Mouse (Mus musculus): Measurements from ENCODE around the gene Spink8.

Spink8 gene

GRCm38 (mm10) chr9:109866218-109866617 is 54.1 kb downstream of the Spink8 start:
- DNase-seq (ENCODE audit: extremely low read depth, low read depth, low spot score) = no peak

- no peak for DNase-seq (ENCODE audit: extremely low read depth, low read depth, low spot score)
Measured at GRCm38 (mm10) chr9:109870983-109871572, 59.0 kb downstream of the Spink8 start.

- peak; percentile 90 for DNase-seq (ENCODE audit: extremely low read depth, low read depth, low spot score)
Measured at GRCm38 (mm10) chr9:109874797-109875691, 63.0 kb downstream of the Spink8 start, which contains the start of gene Cdc25a. Gene Cdc25a, plus strand, starts transcription at chr9:109875579.

GRCm38 (mm10) chr9:109875695-109876601 is 63.9 kb downstream of the Spink8 start:
- no peak for DNase-seq (ENCODE audit: extremely low read depth, low read depth, low spot score)

All from fat pad, adult 2 months (tissue).